Mouse (Mus musculus): ENCODE results near the gene Gm20388.

DNA sequence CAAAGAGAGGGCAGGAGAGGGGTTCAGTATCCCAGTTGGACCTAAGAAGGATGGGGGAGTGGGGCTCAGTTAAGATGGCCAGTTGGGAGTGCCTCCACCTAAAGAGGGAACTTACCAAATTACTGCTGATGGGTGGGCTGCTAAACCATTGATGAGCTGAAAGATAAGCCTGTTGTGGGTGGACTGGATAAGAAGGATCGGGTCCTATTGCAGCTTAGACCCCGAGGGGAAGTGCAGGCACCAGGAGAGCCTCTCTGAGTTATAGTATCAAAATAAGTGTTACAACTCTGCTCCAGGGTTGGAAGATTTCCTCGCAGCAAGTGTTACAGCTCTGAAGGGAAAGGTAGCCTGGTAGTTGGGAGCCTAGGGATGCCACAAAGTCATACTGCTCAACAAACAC, 2933.5 kb downstream of the Gm20388 start:
- TF ChIP-seq CTCF (IDR thresholded peaks at IDR 0.05; ENCODE audit: insufficient read depth, low read depth, low read length) (no peak), POLR2A (IDR thresholded peaks at IDR 0.05; ENCODE audit: insufficient read depth, low read depth, low read length) (no peak)

All from olfactory bulb, adult 2 months (tissue).